Mouse (Mus musculus) midbrain, embryonic 14.5 days (tissue): Measurements from ENCODE around the gene Enpp1. TPM values are rescaled to one million over a fixed set of nuclear protein-coding genes. Genes with fewer than 3 reads are reported as not detected.

Experiments used
- ATAC-seq: fragments of 200-750 bp; cut with Nextera tagmentation; 2 replicates; pipeline ENCODE4 v1.8.0; 2017; ENCODE audit warnings: moderate number of reproducible peaks, moderate library complexity; ENCODE audit not compliant: low FRiP score, low TSS enrichment
- DNase-seq: peaks from one replicate; pipeline ENCODE4 v3.0.0-alpha.2; 2015
- H3K27ac ChIP-seq: fragments of 300-500 bp; sonication (generic); replicated peaks from 2 replicates; pipeline ENCODE4 v1.5.1; 2014; ENCODE audit warnings: mild to moderate bottlenecking, low read depth, low read length, moderate library complexity
- H3K27me3 ChIP-seq: fragments of 300-500 bp; sonication (generic); 2 replicates; pipeline ENCODE4 v1.6.1; 2014; ENCODE audit warnings: low read length, control low read depth, mixed read lengths; ENCODE audit not compliant: control insufficient read depth, insufficient read depth
- H3K36me3 ChIP-seq: fragments of 300-500 bp; sonication (generic); 2 replicates; pipeline ENCODE4 v1.6.1; 2014; ENCODE audit warnings: low read length, control low read depth; ENCODE audit not compliant: control insufficient read depth, insufficient read depth
- H3K4me1 ChIP-seq: fragments of 300-500 bp; sonication (generic); 2 replicates; pipeline ENCODE4 v1.6.1; 2014; ENCODE audit warnings: mild to moderate bottlenecking, antibody characterized with exemption, low read length, control low read depth; ENCODE audit not compliant: control insufficient read depth, insufficient read depth
- H3K4me2 ChIP-seq: fragments of 300-500 bp; sonication (generic); 2 replicates; pipeline ENCODE4 v1.6.1; 2014; ENCODE audit warnings: mild to moderate bottlenecking, low read length, moderate library complexity
- H3K4me3 ChIP-seq: fragments of 300-500 bp; sonication (generic); replicated peaks from 2 replicates; pipeline ENCODE4 v1.5.1; 2014; ENCODE audit warnings: low read depth, low read length
- H3K9ac ChIP-seq: fragments of 300-500 bp; sonication (generic); replicated peaks from 2 replicates; pipeline ENCODE4 v1.6.1; 2014; ENCODE audit warnings: mild to moderate bottlenecking, low read length, moderate library complexity
- H3K9me3 ChIP-seq: fragments of 300-500 bp; sonication (generic); 2 replicates; pipeline ENCODE4 v1.6.1; 2016; ENCODE audit warnings: low read length, control low read depth, mixed read lengths; ENCODE audit not compliant: control insufficient read depth
- WGBS: fragments of 180-500 bp; shearing (Covaris S2); extraction: QIAGEN DNeasy Blood & Tissue Kit; methylation state at CpG from one replicate; pipeline ENCODE4 v1.1.7; 2014; 5-methylcytosine and 5-hydroxymethylcytosine counted together
- polyA plus RNA-seq: library from polyadenylated mRNA; unstranded; fragments of >200 nt; fragmentation: Nextera tagmentation; extraction: Ambion mirVana; gene quantifications from 2 replicates; pipeline ENCODE4 v1.2.1, GENCODE M21; 2014

The Enpp1 gene
- polyA plus RNA-seq, 1 experiment from 2014 or later, result 4.2 TPM

GRCm38 (mm10) chr10:24739171-24739570 lies 27.2 kb upstream of the Enpp1 start:
- H3K4me3 ChIP-seq, result no peak overlapping the region
- DNase-seq, result no peak
- no peak for ATAC-seq
- no peaks in the 10 kb centered on the region for H3K4me1 ChIP-seq
- no peaks in the 10 kb centered on the region for H3K36me3 ChIP-seq
- no peaks in the 10 kb centered on the region for H3K27me3 ChIP-seq
- 88% methylated on average over 2 of the region's 2 CpGs for WGBS
- H3K9ac ChIP-seq, result no peak overlapping the region
- H3K27ac ChIP-seq, result no peak overlapping the region
- H3K9me3 ChIP-seq, result no peaks in the 10 kb centered on the region
- no peak overlapping the region for H3K4me2 ChIP-seq

GRCm38 (mm10) chr10:24738456-24738855 lies 26.5 kb upstream of the Enpp1 start:
- H3K4me2 ChIP-seq, result no peak overlapping the region
- H3K4me1 ChIP-seq, result no peaks in the 10 kb centered on the region
- no peaks in the 10 kb centered on the region for H3K36me3 ChIP-seq
- H3K4me3 ChIP-seq, result no peak overlapping the region
- H3K9me3 ChIP-seq, result no peaks in the 10 kb centered on the region
- H3K27ac ChIP-seq, result no peak overlapping the region
- no peaks in the 10 kb centered on the region for H3K27me3 ChIP-seq
- 79% methylated on average over 2 of the region's 2 CpGs for WGBS
- no peak for ATAC-seq
- no peak overlapping the region for H3K9ac ChIP-seq
- DNase-seq, result peak; percentile 63

- no peak for ATAC-seq
- H3K4me3 ChIP-seq, result no peak overlapping the region
- no peaks in the 10 kb centered on the region for H3K36me3 ChIP-seq
- no peak overlapping the region for H3K9ac ChIP-seq
- H3K4me2 ChIP-seq, result no peak overlapping the region
- H3K9me3 ChIP-seq, result no peaks in the 10 kb centered on the region
- H3K27me3 ChIP-seq, result no peaks in the 10 kb centered on the region
- no peaks in the 10 kb centered on the region for H3K4me1 ChIP-seq
- WGBS, result 94% methylated on average over 5 of the region's 5 CpGs
- DNase-seq, result no peak
- H3K27ac ChIP-seq, result no peak overlapping the region
These were observed 23.2 kb upstream of the Enpp1 start for GRCm38 (mm10) chr10:24735027-24735777.

GRCm38 (mm10) chr10:24727478-24727877 lies 15.5 kb upstream of the Enpp1 start:
- H3K9me3 ChIP-seq, result no peaks in the 10 kb centered on the region
- H3K4me3 ChIP-seq, result no peak overlapping the region
- DNase-seq (no peak), ATAC-seq (no peak)
- no peak overlapping the region for H3K4me2 ChIP-seq
- H3K9ac ChIP-seq, result no peak overlapping the region
- H3K4me1 ChIP-seq, result no peaks in the 10 kb centered on the region
- H3K36me3 ChIP-seq, result no peaks in the 10 kb centered on the region
- WGBS, result 87% methylated on average over 4 of the region's 4 CpGs
- no peak overlapping the region for H3K27ac ChIP-seq
- H3K27me3 ChIP-seq, result no peaks in the 10 kb centered on the region

- no peak for ATAC-seq
- no peak overlapping the region for H3K27ac ChIP-seq
- no peaks in the 10 kb centered on the region for H3K27me3 ChIP-seq
- no peaks in the 10 kb centered on the region for H3K9me3 ChIP-seq
- WGBS, result 92% methylated on average over 2 of the region's 2 CpGs
- no peak for DNase-seq
- no peak overlapping the region for H3K4me2 ChIP-seq
- no peak overlapping the region for H3K9ac ChIP-seq
- H3K36me3 ChIP-seq, result no peaks in the 10 kb centered on the region
- no peaks in the 10 kb centered on the region for H3K4me1 ChIP-seq
- H3K4me3 ChIP-seq, result no peak overlapping the region
These were observed 13.2 kb upstream of the Enpp1 start for GRCm38 (mm10) chr10:24725197-24725596.

- Histone ChIP-seq H3K27me3 (no peaks in the 10 kb centered on the region), H3K4me2 (no peak overlapping the region), H3K4me3 (no peak overlapping the region), H3K9me3 (no peaks in the 10 kb centered on the region), H3K36me3 (no peaks in the 10 kb centered on the region), H3K9ac (no peak overlapping the region), H3K4me1 (no peaks in the 10 kb centered on the region), H3K27ac (no peak overlapping the region)
- 96% methylated on average over 3 of the region's 3 CpGs for WGBS
- ATAC-seq (no peak), DNase-seq (no peak)
These were observed 9.9 kb upstream of the Enpp1 start for GRCm38 (mm10) chr10:24721841-24722240.

- no peak overlapping the region for H3K4me3 ChIP-seq
- no peak overlapping the region for H3K27ac ChIP-seq
- ATAC-seq (no peak), DNase-seq (no peak)
- no peaks in the 10 kb centered on the region for H3K27me3 ChIP-seq
- H3K9me3 ChIP-seq, result no peaks in the 10 kb centered on the region
- no peak overlapping the region for H3K4me2 ChIP-seq
- no peak overlapping the region for H3K9ac ChIP-seq
- WGBS, result 90% methylated on average over 4 of the region's 4 CpGs
- H3K36me3 ChIP-seq, result no peaks in the 10 kb centered on the region
- H3K4me1 ChIP-seq, result no peaks in the 10 kb centered on the region
These were observed 7.4 kb upstream of the Enpp1 start for GRCm38 (mm10) chr10:24719383-24719782.

- no peaks in the 10 kb centered on the region for H3K36me3 ChIP-seq
- WGBS, result 65% methylated on average over 11 of the region's 11 CpGs
- H3K27ac ChIP-seq, result no peak overlapping the region
- no peak overlapping the region for H3K4me2 ChIP-seq
- DNase-seq, result no peak
- H3K9ac ChIP-seq, result no peak overlapping the region
- H3K27me3 ChIP-seq, result no peaks in the 10 kb centered on the region
- no peaks in the 10 kb centered on the region for H3K4me1 ChIP-seq
- ATAC-seq, result no peak
- H3K4me3 ChIP-seq, result no peak overlapping the region
- no peaks in the 10 kb centered on the region for H3K9me3 ChIP-seq
These were observed 6.8 kb upstream of the Enpp1 start for GRCm38 (mm10) chr10:24718720-24719119.

- Histone ChIP-seq H3K9me3 (no peaks in the 10 kb centered on the region), H3K4me2 (peak overlapping the region; percentile 22; the same call in 1 of the 2 replicates), H3K27me3 (no peaks in the 10 kb centered on the region), H3K4me1 (no peaks in the 10 kb centered on the region), H3K9ac (no peak overlapping the region), H3K27ac (no peak overlapping the region), H3K36me3 (no peaks in the 10 kb centered on the region), H3K4me3 (no peak overlapping the region; the same call in 1 of the 2 replicates)
- DNase-seq (peak; percentile 23), ATAC-seq (no peak)
- 35% methylated on average over 14 of the region's 14 CpGs for WGBS
These were observed 6.1 kb upstream of the Enpp1 start for GRCm38 (mm10) chr10:24718058-24718457.
